Mouse (Mus musculus) adrenal gland, postnatal 10 days (tissue): Measurements from ENCODE around the gene Zbp1. TPM values are rescaled to one million over a fixed set of nuclear protein-coding genes. Genes with fewer than 3 reads are reported as not detected.

Experiments used
- DNase-seq: peaks from one replicate; pipeline ENCODE4 v3.0.0; 2021; ENCODE audit warnings: mixed read lengths
- total RNA-seq, 2 experiments: library from RNA; stranded (reverse); gene quantifications; 2 replicates each; pipeline ENCODE4 v1.2.3; 2021

Zbp1 gene
- total RNA-seq, 2 experiments from 2014 or later = 0.90 to 2.3 TPM

DNA sequence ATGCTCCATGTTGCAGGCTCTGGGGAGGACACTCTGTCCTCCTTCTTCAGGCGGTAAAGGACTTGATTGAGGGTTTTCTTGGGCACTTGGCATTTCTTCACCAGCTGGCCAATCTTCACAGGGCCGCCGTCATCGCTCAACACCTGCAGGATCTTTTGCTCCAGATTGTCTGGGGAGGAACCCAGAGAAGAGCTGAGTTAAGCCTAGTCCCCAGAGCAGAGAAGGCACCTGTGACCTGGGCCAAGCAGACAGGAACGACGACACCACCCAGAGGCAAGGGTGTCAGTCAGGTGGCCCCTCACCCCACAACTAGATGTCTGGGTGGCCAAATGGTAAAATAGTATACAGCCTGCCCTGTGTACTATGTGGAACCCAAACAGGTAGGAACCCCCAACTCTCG lies 1.9 kb downstream of the Zbp1 start:
- no peak for DNase-seq

DNA sequence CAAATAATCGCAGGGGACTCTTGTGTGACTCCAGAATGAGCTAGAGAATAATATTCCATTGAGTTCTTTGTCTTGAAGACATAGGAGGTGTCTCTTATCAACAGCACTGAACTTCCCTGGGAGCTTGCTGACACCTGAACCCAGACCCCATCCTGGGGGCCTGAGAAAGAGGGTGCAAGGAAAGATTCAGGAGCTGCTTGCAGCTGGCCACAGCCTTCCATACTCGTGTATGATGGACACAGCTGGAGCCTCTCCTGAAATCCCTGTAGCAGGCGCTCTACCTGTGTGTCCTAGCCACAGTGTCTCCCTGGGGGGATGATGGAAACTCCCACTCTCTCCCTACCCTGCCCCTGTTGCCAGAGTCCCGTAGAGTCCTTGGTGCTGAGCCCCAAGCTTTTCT lies 6.5 kb downstream of the Zbp1 start:
- DNase-seq = no peak

DNA sequence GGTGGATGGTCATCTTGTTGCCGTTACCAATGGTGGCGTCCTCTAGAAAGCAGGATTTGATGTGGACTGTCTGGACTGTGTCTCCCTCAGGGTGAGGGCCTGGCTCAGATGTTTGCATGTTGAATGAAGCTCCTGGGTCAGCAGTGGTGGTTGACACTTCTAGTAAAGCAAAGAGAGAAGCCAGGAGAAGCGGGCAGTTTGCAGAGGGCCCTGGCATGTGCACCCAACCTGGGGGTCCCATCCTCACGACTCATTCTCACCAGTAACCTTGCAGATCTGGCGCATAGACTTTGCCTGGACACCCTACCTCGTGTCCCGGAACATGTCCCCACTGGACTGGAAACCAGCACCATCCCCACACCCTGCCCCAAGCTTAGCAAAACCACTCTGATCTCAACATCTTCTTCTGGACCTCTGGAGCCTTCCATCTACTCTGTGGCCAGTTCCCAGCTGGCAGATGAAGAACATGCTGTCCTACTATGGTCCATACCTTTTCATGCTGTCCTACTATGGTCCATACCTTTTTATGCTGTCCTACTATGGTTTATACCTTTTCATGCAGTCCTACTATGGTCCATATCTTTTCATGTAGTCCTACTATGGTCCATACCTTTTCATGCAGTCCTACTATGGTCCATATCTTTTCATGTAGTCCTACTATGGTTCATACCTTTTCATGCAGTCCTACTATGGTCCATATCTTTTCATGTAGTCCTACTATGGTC lies 9.5 kb downstream of the Zbp1 start:
- DNase-seq = no peak

DNA sequence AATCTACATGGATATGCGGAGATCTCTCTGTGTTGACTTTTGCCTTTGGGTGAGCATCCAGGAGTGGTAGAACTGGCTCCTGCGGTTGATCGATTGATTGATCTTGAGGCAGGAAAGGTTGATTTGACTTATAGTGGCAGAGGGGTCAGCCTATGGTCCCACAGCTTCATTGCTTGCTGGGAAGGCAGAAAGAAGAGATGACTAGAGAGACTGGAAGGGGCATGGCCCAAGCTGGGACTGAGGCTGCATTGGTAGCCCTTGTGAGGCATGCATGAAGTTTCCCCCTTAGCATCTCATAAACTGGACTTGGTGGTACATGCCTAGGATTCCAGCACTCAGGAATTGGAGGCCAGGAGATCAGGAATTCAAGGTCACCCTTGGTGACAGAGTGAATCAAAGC lies 11.7 kb downstream of the Zbp1 start:
- no peak for DNase-seq

DNA sequence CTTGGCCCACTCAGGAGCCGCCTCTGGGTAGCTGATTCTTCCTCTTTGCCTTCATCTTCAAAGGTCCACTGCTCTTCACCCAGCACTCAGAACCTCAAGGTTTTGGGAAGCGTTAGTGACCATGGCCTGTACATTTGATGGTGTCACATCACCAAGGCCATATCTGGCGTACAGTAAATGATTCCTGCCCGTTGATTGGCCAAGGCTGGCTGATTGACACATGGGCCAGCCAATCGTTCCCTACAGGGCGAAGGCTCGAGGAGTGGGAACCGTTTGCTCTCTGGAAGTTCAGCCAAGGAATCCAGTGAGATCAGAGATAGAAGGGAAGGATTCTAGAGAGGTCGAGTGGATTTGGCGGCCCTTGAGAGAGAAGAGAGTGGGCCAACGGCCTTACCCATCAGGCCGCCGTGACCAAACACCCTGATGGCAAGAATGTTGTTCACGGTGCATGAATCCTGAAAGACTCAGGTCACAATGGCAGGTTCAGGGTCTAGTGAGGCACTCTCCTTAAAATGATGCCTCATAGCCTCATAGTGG lies 13.1 kb downstream of the Zbp1 start:
- no peak for DNase-seq

DNA sequence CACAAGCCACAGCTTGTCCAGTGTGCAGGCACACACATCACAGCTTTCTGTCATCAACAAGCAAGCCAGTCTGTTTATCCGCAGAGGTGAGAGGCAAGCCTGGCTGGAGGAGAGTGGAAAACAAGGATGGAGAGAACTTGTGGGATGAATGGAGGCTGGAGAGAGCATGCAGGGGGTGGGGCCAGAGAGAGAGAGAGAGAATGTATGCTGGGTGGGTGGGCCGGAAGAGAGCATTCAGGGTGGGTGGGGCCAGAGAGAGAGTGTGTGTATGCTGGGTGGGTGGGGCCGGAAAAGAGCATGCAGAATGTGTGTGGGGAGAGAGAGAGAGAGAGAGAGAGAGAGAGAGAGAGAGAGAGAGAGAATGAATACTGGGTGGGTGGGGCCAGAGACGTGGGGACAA lies 14.1 kb downstream of the Zbp1 start:
- no peak for DNase-seq

DNA sequence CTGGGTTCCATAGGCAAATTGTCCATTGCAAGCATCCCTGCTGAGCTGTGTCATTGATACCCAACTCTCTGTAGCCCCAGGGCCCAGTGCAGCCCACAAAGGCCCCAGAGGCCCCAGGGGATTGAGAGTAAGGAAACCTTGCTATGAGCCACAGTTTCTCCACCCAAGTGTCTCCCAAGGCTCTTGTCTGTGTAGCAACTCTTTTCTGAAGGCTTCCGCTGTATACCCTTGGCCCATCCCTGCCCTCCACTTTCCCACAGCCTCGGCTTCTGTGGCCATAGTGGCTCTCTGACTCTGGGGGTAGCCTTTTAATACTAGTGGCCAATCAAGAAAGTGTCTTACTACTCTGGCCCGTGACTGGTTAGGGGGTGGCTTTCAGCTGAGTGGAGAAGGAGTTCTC lies 15.0 kb downstream of the Zbp1 start:
- no peak for DNase-seq

DNA sequence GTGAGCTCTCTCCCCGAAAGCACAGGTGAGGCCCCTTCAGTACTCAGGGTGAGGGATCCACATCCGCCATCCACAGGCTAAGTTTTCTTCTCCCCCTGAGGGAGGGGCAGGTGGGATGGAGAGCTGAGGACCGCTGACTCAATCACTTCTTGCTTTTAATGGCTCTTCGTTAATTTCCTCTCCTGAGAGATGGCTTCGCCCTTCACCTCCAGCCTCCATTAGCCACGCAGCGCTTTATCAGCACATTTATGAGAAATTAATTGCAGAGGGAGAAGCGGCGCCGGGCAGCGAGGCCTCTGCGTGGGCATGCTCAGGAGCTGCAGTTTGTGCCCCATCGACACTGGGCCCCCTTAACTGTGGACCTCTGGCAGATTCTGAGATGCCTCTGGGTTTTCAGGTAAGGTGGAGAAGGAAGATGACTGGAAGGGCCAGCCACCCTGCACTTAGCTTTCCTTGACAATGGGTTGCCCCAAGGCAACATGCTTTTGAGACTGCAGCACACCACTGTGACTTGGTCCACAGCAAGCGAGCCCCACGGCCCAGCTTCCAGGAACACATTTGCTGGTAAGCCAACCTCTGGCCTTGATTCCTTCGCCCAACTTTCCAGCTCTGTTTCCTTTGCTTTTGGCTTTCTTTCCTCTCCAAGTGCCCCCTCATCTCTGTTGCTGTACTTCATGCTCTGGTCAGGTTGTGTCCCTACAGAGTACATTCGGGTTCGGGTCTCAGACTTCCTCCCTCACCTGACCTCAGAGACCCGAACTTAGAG lies 15.6 kb downstream of the Zbp1 start:
- no peak for DNase-seq

DNA sequence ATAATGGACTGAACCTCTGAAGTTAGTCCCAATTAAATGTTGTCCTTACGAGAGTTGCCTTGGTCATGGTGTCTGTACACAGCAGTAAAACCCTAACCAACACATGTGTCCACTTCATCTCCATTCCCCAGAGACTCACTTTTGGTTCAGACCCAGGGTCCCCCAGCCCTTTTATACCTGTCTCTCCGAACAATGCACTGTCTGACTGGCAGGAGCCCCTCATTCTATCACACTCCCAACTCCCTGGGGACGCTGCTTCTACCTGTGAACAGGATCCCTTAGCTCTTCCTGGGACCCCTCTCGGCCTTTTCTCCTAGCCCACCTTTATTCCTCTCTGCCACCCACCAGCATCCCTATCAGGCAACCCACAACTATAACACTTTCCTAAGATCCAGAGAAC lies 23.9 kb downstream of the Zbp1 start:
- no peak for DNase-seq

DNA sequence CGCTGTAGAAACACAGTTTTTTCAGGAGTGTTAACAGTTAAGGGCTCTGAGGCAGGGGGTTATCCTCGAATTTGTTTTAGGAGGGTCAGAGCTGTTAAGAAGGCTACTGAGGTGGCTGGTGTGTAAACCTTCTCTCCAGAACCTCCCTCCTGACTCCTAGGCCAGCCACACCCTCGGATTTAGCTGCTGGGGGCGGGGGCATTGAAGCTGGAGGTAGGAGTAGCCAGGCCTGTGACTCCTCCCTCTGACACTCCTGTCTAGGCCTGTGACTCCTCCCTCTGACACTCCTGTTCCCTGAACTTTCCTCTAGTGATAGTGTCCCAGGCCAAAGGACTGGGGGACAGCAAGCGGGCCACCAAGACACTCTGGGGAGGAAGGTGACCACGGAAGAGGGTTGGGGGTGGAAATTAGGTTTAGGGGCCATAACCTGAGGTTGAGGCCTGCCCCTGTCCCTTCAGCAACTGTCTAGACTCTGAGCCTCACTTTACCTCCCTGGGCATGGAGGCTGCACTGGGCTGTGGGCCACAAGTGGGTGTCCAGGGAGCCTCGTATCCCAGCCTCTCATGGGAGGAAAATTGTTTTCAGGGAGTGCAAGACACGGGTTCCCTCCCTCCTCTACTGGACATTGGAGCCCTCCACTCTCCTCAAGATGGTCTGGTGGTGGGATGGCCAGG lies 31.4 kb downstream of the Zbp1 start:
- peak; percentile 53 for DNase-seq

DNA sequence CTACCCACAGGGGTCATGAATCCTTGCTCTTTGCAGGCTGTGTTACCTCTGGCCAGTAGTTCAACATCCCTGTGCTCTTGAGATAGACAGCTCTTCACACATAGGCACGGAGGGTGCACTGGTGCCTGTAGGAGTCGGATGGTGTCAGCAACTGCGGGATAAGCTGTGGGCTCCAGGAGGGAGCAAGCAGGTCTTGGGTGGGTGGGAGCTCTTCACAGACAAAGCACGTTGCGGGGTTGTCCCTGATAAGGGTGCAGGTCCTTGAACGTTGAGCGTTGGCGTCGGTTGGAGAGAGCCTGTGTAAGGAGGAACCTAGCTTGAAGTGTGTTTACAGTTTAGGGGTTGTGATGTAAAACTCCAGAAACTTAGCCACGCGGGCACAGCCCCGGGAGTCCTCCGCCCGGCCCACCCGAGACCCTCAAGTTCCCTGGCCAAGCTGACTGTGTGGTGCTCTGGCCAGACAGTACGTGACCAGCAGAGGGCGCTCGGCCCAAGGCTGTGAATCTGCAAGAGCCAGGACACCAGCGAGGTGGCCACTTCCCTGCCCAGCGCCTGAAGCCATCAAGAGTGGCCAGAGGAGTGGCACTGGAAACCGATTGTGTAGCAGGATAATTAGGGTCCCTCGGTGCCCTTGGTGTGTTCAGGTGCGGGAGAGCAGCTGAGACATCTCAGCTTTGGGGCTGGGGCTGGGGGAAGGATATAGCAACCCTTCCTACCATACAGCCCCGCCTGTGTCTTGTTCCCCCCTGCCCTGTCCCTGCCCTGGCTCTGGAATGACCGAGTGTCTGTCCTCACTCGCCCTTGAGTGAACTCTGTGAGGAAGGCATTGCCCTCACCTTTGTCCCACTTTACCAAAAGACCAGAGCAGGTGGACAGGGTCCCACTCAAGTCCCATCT lies 32.4 kb downstream of the Zbp1 start:
- DNase-seq = peak; percentile 92

DNA sequence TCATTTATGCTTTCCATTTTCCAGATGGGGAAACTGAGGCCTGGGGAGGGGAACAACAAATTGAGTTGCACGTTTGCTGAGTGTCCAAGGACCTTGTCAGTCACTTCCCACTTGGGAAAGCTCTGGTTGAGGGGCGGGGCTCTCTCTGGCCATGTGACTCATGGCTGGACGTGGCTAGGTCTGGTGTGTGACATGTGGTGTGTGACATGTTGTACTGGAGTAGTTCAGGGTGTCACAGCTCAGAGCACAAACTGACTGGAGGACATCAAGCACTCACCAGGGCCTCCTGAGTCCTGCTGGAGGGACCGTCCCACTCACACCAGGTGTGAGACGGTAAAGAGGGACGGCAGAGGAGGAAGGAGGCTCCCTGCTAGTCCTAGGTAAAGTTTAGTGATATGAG lies 33.4 kb downstream of the Zbp1 start:
- no peak for DNase-seq

DNA sequence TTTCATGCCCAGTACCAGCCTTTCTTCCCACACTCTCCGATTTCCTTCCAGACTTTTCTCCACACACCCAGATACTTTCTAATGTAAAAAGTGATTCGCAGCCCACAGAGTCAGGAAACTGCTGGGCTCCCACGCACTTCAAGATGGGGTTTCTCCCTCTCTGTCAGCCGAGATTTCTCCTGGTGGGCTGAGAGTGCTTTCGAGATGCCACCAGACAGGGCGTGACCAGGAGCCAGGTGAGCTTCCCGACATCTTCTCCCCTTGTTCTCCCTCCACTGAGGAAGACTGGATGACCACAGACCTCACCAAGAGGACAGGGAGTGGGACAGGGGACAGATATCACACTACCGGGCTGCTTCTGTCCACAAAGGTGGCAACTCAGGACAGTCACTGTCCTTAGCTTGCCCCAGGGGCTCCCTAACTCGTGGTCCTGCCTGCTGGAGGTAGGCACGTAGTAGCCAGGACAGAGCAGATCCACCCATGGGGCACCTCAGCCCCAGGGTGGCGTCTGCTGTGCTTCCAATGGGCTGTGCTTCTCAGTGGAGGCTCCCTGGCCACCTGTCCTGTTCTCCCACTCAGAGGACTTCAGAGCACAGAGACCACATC lies 34.1 kb downstream of the Zbp1 start:
- DNase-seq = no peak

DNA sequence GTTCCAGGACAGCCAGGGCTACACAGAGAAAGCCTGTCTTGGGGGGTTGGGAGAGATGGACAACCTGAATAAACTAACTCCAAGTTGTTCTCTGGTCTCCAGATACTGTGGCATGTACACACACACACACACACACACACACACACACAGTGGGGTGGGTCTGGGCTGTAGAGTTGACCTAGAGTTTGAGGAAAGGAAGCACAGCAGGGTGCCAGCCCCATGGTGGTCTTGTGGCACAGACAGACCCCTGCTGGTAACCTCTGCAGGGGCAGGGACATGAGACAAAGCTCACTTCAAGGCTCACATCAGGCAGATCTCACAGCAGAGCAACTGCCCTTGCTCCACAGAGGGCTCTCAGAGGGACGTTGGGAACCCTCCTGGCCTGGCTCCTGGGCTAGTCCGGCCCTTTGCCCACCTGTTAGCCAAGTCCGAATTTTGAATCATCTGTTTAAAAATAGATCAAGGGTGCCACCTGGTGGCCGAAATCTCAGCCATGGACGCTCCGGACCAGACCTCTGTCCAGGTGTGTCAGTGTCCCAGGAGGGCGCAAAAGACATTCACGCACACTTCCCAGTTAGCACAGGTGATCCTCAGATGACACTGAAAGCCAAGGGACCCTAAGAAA lies 34.8 kb downstream of the Zbp1 start:
- DNase-seq = peak; percentile 83

DNA sequence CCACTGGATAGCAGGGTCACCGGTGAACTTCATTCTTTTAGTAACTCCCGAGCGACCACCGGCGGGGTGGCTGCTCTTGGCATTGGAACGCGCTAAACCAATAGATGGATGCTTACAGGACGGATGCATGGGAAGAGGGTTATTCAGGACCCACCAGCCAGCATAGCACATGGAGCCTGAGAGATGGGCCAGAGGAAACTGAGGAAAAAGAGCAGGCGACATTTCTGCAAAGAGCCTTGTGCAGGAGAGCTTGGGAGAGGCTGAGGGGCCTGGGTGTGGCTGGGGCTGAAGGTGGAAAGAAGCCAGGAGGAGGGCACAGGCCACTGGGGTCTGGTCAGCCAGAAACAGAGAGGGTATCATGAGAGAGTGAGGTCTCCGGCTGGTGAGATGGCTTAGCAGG lies 35.4 kb downstream of the Zbp1 start:
- no peak for DNase-seq

DNA sequence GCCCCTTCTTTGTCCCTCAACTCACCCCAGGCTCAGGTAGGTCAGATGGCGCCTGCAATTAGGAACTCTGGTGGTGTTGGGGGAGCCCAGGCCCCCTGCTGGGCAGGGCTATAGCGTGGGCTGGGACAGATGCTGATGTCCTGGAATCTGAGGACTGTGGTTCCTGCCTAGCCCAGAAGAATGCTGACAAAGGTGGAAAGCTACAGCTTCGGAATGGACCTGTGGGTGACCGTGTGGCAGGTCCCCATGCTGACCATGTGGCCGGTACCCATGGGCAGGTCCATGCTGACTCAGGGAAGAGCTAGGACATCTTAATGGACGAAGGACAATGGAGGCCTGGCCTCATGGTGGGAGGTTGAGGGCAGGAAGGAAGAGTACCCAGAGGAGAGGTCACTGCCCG lies 35.9 kb downstream of the Zbp1 start:
- DNase-seq = no peak

DNA sequence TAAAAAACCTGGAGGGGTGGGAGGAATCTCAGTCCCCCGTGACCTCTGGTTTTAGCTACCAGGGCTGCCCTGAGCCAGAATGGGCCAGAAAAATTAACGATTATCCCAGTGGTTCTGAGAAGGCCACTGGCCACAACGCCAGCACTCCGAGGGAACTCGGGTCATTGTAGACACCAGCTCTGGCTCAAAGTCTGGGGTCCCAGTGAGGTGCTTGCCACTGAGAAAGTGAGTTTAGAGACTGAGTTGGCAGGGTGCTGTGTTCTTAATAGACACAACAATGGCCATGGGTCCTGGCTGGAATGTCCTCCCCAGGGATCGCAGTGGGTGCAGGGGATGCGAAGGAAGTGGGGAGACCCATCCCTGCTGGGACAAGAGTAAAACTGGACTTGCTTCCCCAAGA lies 36.8 kb downstream of the Zbp1 start:
- DNase-seq = no peak

DNA sequence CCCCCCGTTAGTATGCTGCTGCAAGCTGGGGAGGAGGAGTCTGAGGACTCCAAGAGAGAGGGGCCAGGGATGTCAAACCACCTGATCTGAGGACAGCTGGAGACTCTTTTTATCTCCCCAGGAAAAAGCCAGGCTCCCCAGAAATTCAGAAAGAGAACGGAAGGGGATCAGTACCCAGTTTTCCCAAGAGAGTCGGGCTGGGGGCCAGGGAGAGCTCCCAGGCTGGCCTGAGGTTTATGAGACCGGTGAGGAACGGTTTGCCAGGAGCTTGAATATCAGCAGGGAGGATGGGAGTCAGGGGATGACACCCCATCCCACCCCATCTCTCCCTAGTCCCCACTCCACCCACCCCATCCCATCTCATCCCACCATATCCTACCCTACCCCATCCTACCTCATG lies 37.2 kb downstream of the Zbp1 start:
- no peak for DNase-seq

DNA sequence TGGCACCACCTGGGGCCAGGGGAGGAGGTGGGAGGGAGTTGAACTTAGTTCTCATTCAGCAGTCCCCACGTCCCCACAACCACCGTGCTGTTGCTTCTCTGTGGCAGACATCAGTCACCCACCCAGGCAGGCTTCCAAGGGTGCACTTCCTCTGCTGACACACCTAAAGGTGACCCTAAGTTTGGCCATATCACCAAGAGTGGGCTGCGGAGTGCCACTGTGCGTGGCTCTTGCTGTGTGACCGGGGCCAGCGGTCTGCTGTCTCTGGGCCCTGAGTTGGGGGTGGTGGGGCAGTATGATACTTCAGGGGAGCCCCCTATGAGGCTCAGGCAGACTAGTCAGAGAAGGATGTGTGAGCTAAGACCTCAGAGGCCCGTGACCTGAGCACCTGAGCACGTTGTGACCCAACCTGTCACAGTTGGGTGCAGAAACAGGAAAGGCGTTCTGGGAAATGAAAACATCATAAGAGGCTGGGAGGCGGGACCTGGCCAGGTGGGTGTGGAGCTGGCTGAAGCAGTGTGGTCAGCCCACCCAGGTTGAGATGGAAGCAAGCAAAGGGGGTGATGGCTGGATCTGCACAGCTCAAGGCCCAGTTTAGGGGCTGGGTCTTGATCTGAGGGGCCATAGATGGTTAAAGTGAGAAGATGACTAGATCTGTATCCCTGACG lies 37.9 kb downstream of the Zbp1 start:
- DNase-seq = no peak

DNA sequence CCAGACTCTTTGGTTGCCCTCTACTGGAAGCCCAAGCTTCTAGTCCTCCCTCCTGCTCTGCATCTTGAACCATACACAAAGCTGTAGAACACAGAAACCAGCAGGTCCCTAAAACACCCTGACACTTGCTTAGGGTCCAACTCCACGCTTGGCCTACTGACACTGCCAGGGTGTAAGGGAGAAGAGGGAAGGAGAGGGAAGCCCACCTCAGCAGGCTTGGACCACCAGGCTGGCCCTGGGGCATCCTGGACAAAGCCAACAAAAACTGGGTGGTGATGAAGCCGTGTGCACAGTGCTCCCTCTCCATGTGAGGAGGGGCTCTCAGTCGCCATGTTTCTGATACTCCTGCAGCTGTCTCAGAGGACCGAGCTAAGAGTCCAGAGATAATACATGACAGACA lies 38.7 kb downstream of the Zbp1 start:
- no peak for DNase-seq

DNA sequence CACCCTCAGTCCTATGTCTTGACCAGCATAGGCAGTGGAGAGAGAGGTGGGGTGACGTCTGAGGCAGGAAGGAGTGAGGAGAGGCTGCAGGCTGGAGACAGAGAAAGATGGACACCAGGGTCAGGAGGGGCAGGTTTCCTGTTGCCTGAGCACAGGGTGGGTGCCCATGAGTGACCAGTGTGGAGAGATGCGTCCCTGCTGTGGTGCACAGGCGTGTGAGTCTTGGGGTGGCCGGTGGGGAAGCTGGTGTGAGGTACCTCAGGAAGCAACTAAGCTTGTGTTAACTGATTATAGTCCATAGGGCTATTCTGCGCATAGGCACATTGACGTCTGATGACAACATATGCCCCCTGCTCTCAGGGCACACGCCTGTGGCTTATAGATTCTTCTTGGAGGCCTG lies 39.7 kb downstream of the Zbp1 start:
- no peak for DNase-seq
